Mouse (Mus musculus): Measurements from ENCODE around the gene Bglap3.

DNA sequence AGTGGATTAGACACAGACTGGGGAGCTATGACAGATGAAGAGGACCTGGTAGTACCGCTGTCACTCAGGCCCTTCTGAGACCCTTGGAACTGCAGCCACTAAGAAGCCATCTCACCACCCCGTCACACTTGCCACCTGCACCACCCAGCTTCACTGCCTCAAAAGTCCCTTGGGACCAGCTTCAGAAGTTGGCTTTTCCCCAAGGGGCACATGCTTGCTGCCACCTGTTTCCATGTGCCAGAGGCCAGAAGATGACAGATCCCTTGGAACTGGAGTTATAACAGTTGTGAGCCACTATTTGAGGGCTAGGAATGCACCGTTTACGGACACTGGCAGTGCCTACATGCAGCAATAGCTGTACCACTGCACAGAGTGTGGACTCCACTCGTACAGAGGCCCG, 22.7 kb upstream of the Bglap3 start:
- TF ChIP-seq CTCF (IDR thresholded peaks at IDR 0.05; ENCODE audit: low read depth, low read length) = no peak
- no peak for TF ChIP-seq EP300 (IDR thresholded peaks at IDR 0.05; ENCODE audit: insufficient read depth, low read depth, low read length)

Data from ES-Bruce4 (cell line).